Mouse (Mus musculus): ENCODE results near the gene Apob. TPM values are rescaled to one million over a fixed set of nuclear protein-coding genes. Genes with fewer than 3 reads are reported as not detected.
"Not testable (repeated sequence)": the region's sequence is repeated elsewhere in the genome, so short reads cannot be mapped to it uniquely, and the experiment has no call there.

The Apob gene
- polyA plus RNA-seq, 1 experiment from 2014 or later = 113 TPM

DNA sequence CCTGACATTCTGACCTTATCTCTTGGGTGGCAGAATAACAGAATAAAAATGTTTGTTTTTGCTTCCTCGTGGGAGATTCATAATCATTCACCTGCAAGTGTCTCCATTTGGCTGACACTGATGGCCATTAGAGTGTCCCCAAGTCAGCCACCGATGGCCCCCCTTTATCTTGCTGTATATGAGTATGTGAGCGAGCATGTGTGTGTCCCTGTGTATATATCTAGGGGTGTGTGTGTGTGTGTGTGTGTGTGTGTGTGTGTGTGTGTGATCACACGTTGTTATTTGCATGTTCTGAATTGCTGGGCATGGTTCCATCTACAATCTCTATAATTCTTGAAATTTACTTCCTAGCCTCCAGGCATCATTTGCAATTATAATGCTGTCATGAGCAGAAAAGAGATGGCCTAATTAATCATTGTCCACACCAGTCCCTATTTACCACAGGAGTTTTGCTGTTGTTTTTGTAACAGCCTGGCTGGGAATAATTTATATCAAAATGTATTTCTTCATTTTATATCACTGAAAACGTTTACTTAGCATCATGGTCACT is 3.6 kb upstream of the Apob start:
- H3K4me2 ChIP-seq = no peak overlapping the region
- H3K36me3 ChIP-seq (replicated peaks) = no peaks in the 10 kb centered on the region
- no peak for ATAC-seq (ENCODE audit: insufficient read depth)
- H3K4me3 ChIP-seq (replicated peaks) = no peak overlapping the region
- H3K9me3 ChIP-seq (replicated peaks) = no peaks in the 10 kb centered on the region
- 0 out of 2 replicates have a peak, but pooled peaks cover 3% of the 10 kb centered on the region for H3K4me1 ChIP-seq (replicated peaks)
- H3K27ac ChIP-seq (replicated peaks) = no peak overlapping the region
- no peaks in the 10 kb centered on the region for H3K27me3 ChIP-seq
- 42% methylated on average over 5 of the region's 5 CpGs for WGBS (ENCODE audit: insufficient replicate concordance)
- H3K9ac ChIP-seq = no peak overlapping the region

DNA sequence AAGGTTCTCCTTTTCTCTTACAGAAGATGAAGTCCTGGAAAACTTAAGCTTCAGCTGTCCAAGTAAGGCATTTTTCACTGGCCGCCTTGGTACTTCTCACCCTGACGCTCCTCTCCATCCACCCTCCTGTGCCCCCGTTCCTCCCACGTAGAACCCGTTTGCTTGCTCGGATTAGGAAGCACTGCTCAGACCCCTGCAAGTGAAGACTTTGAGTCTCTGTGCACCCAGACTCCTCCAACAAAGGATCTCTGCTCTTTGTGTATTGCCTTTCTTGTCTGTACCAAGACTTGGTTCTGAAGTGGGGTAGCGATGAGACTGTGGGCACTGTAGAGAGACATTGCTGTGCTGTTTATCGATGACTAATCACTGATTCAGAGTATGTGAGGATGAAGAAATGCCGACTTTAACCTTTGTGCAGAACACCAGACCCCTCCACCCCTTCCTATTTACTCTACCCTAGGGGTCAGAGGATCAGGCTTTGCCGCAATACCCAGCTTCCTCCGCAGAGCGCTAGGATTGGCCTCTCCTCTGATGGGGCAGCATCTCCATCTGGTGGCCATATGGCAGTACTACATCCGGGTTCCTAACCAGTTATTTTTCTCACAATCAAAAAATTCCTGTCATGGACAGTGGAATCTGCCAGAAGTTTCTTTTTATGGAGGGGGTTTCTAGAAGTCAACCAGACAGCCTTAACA is 889 bp downstream of the Apob start:
- WGBS (ENCODE audit: insufficient replicate concordance) = 40% methylated on average over 13 of the region's 13 CpGs
- Histone ChIP-seq H3K4me2 (no peak overlapping the region), H3K4me1 (replicated peaks) (0 out of 2 replicates have a peak, but pooled peaks cover 3% of the 10 kb centered on the region), H3K4me3 (replicated peaks) (peak overlapping the region; percentile 55), H3K27ac (replicated peaks) (peak overlapping the region; percentile 62), H3K9ac (0 out of 2 replicates have a peak overlapping the region, but pooled peaks have one; percentile 27), H3K27me3 (no peaks in the 10 kb centered on the region), H3K36me3 (replicated peaks) (no peaks in the 10 kb centered on the region), H3K9me3 (replicated peaks) (no peaks in the 10 kb centered on the region)
- ATAC-seq (ENCODE audit: insufficient read depth) = peak; percentile 86

DNA sequence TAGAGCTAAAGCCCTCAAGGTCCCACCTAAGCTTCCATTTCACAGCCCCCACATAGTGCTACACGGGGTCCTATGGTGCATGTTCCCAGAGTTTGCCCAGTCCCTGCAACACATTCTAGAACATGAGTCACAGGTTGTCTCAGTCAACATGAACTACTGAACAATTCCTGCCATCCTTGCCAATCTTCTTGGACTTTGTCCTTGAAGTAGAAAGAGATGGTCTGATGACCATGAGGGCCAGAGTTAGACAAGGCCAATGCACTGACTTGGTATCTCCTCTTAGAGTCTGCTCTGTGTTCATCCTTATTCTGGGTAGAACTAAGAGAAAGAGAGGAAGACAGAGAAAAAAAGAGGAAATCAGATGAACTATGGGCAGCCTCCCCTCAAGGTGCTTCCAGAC is 7.0 kb downstream of the Apob start:
- 41% methylated on average over 1 of the region's 1 CpGs for WGBS (ENCODE audit: insufficient replicate concordance)

DNA sequence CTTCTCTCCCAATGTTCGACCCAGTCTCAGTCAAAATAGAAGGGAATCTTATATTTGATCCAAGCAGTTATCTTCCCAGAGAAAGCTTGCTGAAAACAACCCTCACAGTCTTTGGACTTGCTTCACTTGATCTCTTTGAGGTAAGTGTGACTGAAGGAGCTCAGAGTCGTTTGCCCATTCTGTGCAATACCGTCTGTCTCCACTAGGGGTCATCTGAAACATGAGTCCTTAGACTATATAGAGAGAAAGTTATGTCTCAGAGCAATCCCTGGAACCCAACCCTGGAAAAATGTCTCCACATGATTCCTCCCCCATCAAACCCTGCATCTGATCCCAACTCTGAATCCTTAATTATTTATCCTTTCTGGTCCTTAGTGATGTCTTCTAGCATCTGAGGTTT is 13.4 kb downstream of the Apob start:
- WGBS (ENCODE audit: insufficient replicate concordance) = 11% methylated on average over 3 of the region's 3 CpGs
- Histone ChIP-seq H3K27me3 (no peaks in the 10 kb centered on the region), H3K4me2 (no peak overlapping the region), H3K4me3 (replicated peaks) (no peak overlapping the region), H3K36me3 (replicated peaks) (peaks cover 14% of the 10 kb centered on the region), H3K4me1 (replicated peaks) (no peaks in the 10 kb centered on the region), H3K9ac (no peak overlapping the region), H3K9me3 (replicated peaks) (no peaks in the 10 kb centered on the region), H3K27ac (replicated peaks) (no peak overlapping the region)
- ATAC-seq (ENCODE audit: insufficient read depth) = no peak

More for the DNA sequence above, 7.0 kb downstream of the Apob start:
- Histone ChIP-seq H3K9me3 (replicated peaks) (no peaks in the 10 kb centered on the region), H3K4me3 (replicated peaks) (no peak overlapping the region), H3K4me1 (replicated peaks) (no peaks in the 10 kb centered on the region), H3K27ac (replicated peaks) (no peak overlapping the region), H3K36me3 (replicated peaks) (peaks cover 12% of the 10 kb centered on the region), H3K27me3 (no peaks in the 10 kb centered on the region), H3K9ac (no peak overlapping the region), H3K4me2 (no peak overlapping the region)
- no peak for ATAC-seq (ENCODE audit: insufficient read depth)

DNA sequence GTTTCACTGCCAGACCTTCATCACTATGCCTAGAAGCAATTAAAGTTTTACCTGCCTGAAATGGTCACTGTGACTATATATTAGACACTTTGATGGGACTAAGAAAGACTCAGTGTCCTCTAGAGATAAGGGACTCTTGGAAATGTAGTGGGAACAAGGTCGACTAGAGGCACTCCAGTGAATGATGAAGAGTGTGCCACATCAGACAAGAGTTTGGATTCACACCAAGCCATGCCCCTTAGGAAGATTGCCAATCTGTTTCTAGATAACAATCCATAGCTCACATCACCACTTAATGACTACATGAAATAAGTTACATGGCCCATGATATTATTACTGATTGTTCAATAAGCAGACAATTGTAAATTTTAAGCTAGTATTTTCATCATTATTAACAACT is 14.1 kb downstream of the Apob start:
- Histone ChIP-seq H3K4me3 (replicated peaks) (no peak overlapping the region), H3K27ac (replicated peaks) (no peak overlapping the region), H3K9me3 (replicated peaks) (no peaks in the 10 kb centered on the region), H3K4me2 (no peak overlapping the region), H3K4me1 (replicated peaks) (no peaks in the 10 kb centered on the region), H3K9ac (no peak overlapping the region), H3K36me3 (replicated peaks) (peaks cover 14% of the 10 kb centered on the region), H3K27me3 (no peaks in the 10 kb centered on the region)
- ATAC-seq (ENCODE audit: insufficient read depth) = no peak
- WGBS (ENCODE audit: insufficient replicate concordance) = 11% methylated on average over 1 of the region's 1 CpGs

DNA sequence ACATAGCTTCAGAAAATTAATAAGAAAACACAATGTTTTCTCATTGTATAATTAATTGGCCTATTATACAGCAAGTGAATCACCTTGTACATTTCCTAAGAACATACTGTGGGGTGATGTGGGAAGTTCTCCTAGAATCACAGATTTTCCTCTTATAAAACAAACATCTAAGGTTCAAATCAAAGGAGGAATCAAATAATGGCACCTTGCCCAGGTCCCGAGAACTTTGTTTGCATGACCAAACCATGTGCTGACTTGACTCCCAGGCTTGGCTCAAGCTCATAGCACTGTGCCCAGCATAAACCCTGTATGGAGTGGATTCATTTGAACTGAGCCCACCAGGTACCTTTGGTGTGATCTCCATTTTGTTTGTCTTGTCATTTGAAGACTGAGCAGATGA is 43.5 kb downstream of the Apob start:
- H3K4me3 ChIP-seq (replicated peaks) = no peak overlapping the region
- no peak for ATAC-seq (ENCODE audit: insufficient read depth)
- no peak overlapping the region for H3K4me2 ChIP-seq
- 58% methylated on average over 1 of the region's 1 CpGs for WGBS (ENCODE audit: insufficient replicate concordance)
- H3K9me3 ChIP-seq (replicated peaks) = no peaks in the 10 kb centered on the region
- H3K9ac ChIP-seq = no peak overlapping the region
- no peak overlapping the region for H3K27ac ChIP-seq (replicated peaks)
- no peaks in the 10 kb centered on the region for H3K27me3 ChIP-seq
- H3K4me1 ChIP-seq (replicated peaks) = no peaks in the 10 kb centered on the region
- H3K36me3 ChIP-seq (replicated peaks) = no peaks in the 10 kb centered on the region

DNA sequence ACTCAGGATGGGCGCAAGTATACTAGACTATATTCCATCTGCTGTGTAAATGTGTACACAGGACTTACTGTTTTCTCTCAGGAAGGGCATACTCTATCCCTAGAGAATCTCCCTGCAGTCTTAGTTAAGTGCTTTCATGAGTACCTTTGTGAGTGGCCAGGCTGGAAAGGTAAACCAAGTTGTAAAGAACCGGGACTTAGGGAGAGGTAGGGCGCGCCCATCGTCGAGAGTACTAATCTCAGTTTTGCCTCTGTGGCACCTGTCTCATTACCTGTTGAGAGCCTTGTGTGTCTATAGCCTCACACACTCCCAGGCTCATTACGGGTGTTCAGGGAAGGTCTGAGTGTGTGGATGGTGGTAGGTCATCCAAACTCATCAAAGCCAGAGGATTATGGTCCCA is 52.1 kb downstream of the Apob start:
- Histone ChIP-seq H3K27ac (replicated peaks) (no peak overlapping the region), H3K4me3 (replicated peaks) (no peak overlapping the region), H3K9me3 (replicated peaks) (no peaks in the 10 kb centered on the region), H3K27me3 (no peaks in the 10 kb centered on the region), H3K4me1 (replicated peaks) (no peaks in the 10 kb centered on the region), H3K36me3 (replicated peaks) (no peaks in the 10 kb centered on the region), H3K4me2 (no peak overlapping the region), H3K9ac (no peak overlapping the region)
- 65% methylated on average over 7 of the region's 7 CpGs for WGBS (ENCODE audit: insufficient replicate concordance)
- no peak for ATAC-seq (ENCODE audit: insufficient read depth)

DNA sequence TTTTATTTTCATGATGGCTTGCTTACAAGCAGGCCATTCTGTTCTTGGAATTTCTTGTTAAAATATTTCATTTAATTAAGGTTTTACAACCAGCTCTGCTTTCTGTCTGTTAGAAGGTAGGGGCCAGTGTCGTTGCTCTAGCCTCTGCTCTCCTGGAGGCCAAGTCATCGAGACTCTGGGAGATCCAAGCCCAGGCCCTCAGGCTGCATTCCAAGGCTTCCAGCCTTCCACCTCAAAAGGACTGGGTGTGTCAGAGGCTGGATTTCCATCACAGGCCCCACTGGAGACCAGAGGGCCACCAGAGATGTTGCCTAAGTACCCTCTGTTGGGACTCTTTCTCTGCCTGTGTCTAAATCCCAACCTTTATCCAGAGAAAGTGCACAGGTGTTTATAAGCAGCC is 52.6 kb downstream of the Apob start:
- ATAC-seq (ENCODE audit: insufficient read depth) = no peak
- Histone ChIP-seq H3K4me3 (replicated peaks) (no peak overlapping the region), H3K27me3 (no peaks in the 10 kb centered on the region), H3K4me2 (no peak overlapping the region), H3K36me3 (replicated peaks) (no peaks in the 10 kb centered on the region), H3K9me3 (replicated peaks) (no peaks in the 10 kb centered on the region), H3K27ac (replicated peaks) (no peak overlapping the region), H3K4me1 (replicated peaks) (no peaks in the 10 kb centered on the region), H3K9ac (no peak overlapping the region)
- WGBS (ENCODE audit: insufficient replicate concordance) = 36% methylated on average over 2 of the region's 2 CpGs

DNA sequence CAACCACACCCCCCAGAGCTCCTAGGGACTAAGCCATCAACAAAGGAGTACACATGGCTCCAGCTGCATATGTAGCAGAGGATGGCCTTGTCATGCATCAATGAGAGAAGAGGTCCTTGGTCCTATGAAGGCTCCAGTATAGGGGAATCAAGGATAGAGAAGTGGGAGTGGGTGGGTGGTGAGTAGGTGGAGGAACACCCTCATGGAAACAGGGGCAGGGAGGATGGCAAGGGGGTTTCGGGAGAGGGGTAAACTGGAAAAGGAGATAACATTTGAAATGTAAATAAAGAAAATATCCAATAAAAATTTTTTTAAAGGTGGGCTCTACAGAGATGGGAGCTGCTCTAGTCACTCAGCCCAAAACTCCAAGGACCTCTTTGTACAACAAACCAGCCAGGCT is 53.7 kb downstream of the Apob start:
- H3K4me2 ChIP-seq; H3K4me3 ChIP-seq (replicated peaks); H3K36me3 ChIP-seq (replicated peaks); H3K9ac ChIP-seq; H3K27ac ChIP-seq (replicated peaks); H3K27me3 ChIP-seq; ATAC-seq (ENCODE audit: insufficient read depth); H3K4me1 ChIP-seq (replicated peaks); H3K9me3 ChIP-seq (replicated peaks): not testable (repeated sequence)
- 73% methylated on average over 1 of the region's 1 CpGs for WGBS (ENCODE audit: insufficient replicate concordance)

DNA sequence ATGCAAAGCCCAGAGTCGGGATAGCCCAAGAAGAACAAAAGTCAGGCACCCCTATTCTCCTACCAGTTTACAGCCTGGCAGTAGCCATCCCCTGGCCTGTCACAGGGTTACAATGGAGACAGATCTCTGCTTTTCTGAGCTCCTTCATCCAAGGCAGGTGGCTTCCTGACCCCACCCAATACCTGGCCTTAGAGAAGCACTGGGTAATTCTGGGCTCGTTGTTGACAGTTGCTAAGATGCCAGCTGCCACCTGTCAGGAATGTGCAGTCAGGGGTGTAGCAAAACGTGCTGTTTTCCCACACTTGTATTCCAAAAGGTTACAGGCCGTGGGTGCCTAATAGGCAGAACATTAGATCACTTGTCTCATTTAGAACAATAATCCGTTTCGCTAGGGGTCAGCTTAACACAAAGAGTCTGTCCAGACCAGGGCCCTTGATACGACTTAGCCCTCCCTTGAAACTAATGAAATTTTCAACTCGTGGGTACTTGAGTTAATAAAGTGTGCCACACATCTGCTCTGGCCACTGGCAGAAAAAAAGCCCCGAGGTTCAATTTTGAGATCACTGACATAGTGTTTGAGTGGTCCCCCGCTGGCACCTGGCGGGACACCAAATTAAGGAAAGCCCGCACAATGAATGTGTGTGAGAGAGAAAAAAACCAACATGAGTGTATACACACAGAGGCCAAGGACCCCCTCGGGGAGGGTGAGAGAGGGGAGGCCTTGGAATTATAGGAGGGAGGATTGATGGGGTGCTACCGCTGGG is 54.3 kb downstream of the Apob start:
- no peaks in the 10 kb centered on the region for H3K4me1 ChIP-seq (replicated peaks)
- H3K27ac ChIP-seq (replicated peaks) = no peak overlapping the region
- WGBS (ENCODE audit: insufficient replicate concordance) = 58% methylated on average over 14 of the region's 14 CpGs
- no peaks in the 10 kb centered on the region for H3K36me3 ChIP-seq (replicated peaks)
- H3K9me3 ChIP-seq (replicated peaks) = no peaks in the 10 kb centered on the region
- H3K9ac ChIP-seq = no peak overlapping the region
- H3K4me3 ChIP-seq (replicated peaks) = no peak overlapping the region
- ATAC-seq (ENCODE audit: insufficient read depth) = no peak
- no peak overlapping the region for H3K4me2 ChIP-seq
- no peaks in the 10 kb centered on the region for H3K27me3 ChIP-seq

DNA sequence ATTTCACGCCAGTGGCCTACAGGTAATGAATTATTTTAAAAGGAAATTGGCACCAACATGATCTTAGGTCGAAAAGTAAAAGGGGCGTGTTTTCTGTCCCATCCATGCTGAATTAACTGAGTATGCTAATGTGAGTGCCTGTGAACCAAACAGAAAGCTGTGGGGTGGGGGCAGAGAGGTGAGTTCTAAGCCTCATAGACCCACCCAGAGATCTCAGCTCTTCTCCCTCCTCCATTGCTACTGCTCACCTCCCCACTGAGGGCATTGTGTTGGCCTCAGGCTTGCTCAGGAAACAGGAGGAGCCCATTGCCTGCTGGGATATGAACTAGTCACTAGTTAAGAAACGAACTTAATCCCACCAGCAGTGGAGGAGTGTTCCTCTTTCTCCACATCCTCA is 54.9 kb downstream of the Apob start:
- H3K9ac ChIP-seq = no peak overlapping the region
- 39% methylated on average over 4 of the region's 4 CpGs for WGBS (ENCODE audit: insufficient replicate concordance)
- H3K4me3 ChIP-seq (replicated peaks) = no peak overlapping the region

More for the DNA sequence above, 54.9 kb downstream of the Apob start:
- no peaks in the 10 kb centered on the region for H3K9me3 ChIP-seq (replicated peaks)
- ATAC-seq (ENCODE audit: insufficient read depth) = no peak
- no peaks in the 10 kb centered on the region for H3K4me1 ChIP-seq (replicated peaks)
- H3K27me3 ChIP-seq = no peaks in the 10 kb centered on the region
- no peaks in the 10 kb centered on the region for H3K36me3 ChIP-seq (replicated peaks)
- no peak overlapping the region for H3K4me2 ChIP-seq
- no peak overlapping the region for H3K27ac ChIP-seq (replicated peaks)

Data from liver, embryonic 15.5 days (tissue).